Mouse (Mus musculus) heart, postnatal 0 days (tissue): Measurements from ENCODE around the gene Sars.

ENCODE experiments used
- CTCF ChIP-seq: IDR thresholded peaks from 2 replicates; pipeline ENCODE4 v1.5.1; 2016; ENCODE audit warnings: antibody characterized with exemption, control low read depth, low read depth
- EP300 ChIP-seq: IDR thresholded peaks from 2 replicates; pipeline ENCODE4 v1.6.1; 2016; ENCODE audit warnings: antibody characterized with exemption, low read depth

- TF ChIP-seq CTCF (no peak; the same call in 1 of the 2 replicates), EP300 (no peak)
Measured at GRCm38 (mm10) chr3:108458866-108459265, 13.9 kb upstream of the Sars start.
